Mouse (Mus musculus) adrenal gland (tissue): ENCODE measurements around the gene Ttc28.

Experiments
- intact Hi-C: fragments of 180-260 bp; cut with DNase I; formaldehyde crosslinking; loops from one replicate; pipeline ENCODE4 v1.15.1; 2025
- long read RNA-seq, 2 experiments: library from polyadenylated mRNA; unstranded; transcript quantifications; one replicate each; pipeline ENCODE4 v2.0.0; 2020; ENCODE audit warnings: borderline replicate concordance in 1 of 2; ENCODE audit not compliant: insufficient replicate concordance in 1 of 2

Ttc28 gene
- long read RNA-seq, experiment 1, partial matches to known transcripts, result 0 of 6 reads
- long read RNA-seq, experiment 1, other reads (novel, unspliced or antisense), result 6 of 6 reads
- long read RNA-seq, experiment 2, partial matches to known transcripts, result 3 of 10 reads
- long read RNA-seq, experiment 2, other reads (novel, unspliced or antisense), result 7 of 10 reads

GRCm38 (mm10) chr5:110879584-110880374 lies at the start of gene Ttc28:
Gene Ttc28, plus strand, starts transcription at chr5:110879803.
- intact Hi-C loops, result no loop called here

GRCm38 (mm10) chr5:110831036-110831720 lies 48.4 kb upstream of the Ttc28 start:
- intact Hi-C loops, result loop anchor here (10.0 kb wide), 1 partner anchor 434 kb away; no protein-coding TSS in a partner anchor

GRCm38 (mm10) chr5:110835959-110836358 lies 43.6 kb upstream of the Ttc28 start:
- intact Hi-C loops, result loop anchor here (2.0 to 10.0 kb wide), 2 partner anchors 87 to 429 kb away; no protein-coding TSS in a partner anchor

GRCm38 (mm10) chr5:110838016-110838415 lies 41.6 kb upstream of the Ttc28 start:
- intact Hi-C loops, result loop anchor here (10.0 kb wide), 1 partner anchor 427 kb away; no protein-coding TSS in a partner anchor

GRCm38 (mm10) chr5:110839038-110839677 lies 40.4 kb upstream of the Ttc28 start:
- intact Hi-C loops, result loop anchor here (10.0 kb wide), 1 partner anchor 426 kb away; no protein-coding TSS in a partner anchor

- intact Hi-C loops, result loop anchor here (10.0 kb wide), 1 partner anchor 425 kb away; no protein-coding TSS in a partner anchor
Observed at GRCm38 (mm10) chr5:110839678-110840365, 39.8 kb upstream of the Ttc28 start, which contains the start of the genes Hscb and Chek2. Gene Hscb, minus strand, starts transcription at chr5:110839777. Gene Chek2, plus strand, starts transcription at chr5:110839979.

- intact Hi-C loops, result no loop called here
Observed at GRCm38 (mm10) chr5:110840465-110840864, 39.1 kb upstream of the Ttc28 start.

- intact Hi-C loops, result no loop called here
Observed at GRCm38 (mm10) chr5:110841046-110841862, 38.3 kb upstream of the Ttc28 start.

GRCm38 (mm10) chr5:110852990-110853389 lies 26.6 kb upstream of the Ttc28 start:
- intact Hi-C loops, result no loop called here

GRCm38 (mm10) chr5:110857091-110857490 lies 22.5 kb upstream of the Ttc28 start:
- intact Hi-C loops, result no loop called here

- intact Hi-C loops, result no loop called here
Observed at GRCm38 (mm10) chr5:110859013-110859650, 20.5 kb upstream of the Ttc28 start.

GRCm38 (mm10) chr5:110860445-110860844 lies 19.2 kb upstream of the Ttc28 start:
- intact Hi-C loops, result no loop called here

- intact Hi-C loops, result no loop called here
Observed at GRCm38 (mm10) chr5:110868460-110868859, 11.1 kb upstream of the Ttc28 start.

- intact Hi-C loops, result no loop called here
Observed at GRCm38 (mm10) chr5:110869242-110869669, 10.3 kb upstream of the Ttc28 start.

GRCm38 (mm10) chr5:110873160-110873559 lies 6.4 kb upstream of the Ttc28 start:
- intact Hi-C loops, result no loop called here

- intact Hi-C loops, result no loop called here
Observed at GRCm38 (mm10) chr5:110874711-110875110, 4.9 kb upstream of the Ttc28 start.

GRCm38 (mm10) chr5:110875286-110875685 lies 4.3 kb upstream of the Ttc28 start:
- intact Hi-C loops, result no loop called here

GRCm38 (mm10) chr5:110877666-110878505 lies 1.7 kb upstream of the Ttc28 start:
- intact Hi-C loops, result no loop called here
